15 mouse cellular contexts compared by ENCODE assay signal in the genomic region with DNA sequence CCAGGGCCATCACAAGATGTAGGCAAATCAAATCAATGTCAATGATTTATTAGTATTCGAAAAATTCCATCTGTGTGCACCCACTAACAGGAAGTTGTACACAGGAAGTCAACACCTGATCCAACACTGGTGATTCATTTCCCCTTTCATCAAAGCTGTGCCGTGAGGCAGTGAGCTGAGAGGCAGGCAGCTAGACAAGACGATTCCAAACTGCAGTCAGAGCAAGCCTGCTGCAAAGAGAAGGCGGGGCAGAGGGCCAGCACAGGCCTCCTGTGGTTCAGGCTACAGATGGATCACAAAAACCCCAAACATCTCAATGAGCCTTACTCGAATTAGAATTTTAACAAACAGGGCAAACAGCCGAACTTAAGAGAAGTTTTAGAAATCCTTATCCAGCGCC.
A peak's percentile ranks its signal among the peaks of the same experiment; 100 is the strongest.
DNase-seq lines count a peak whose midpoint lies in the region; ATAC-seq lines count a peak whose summit lies in the region.
"Had no signal": no experiment of that assay in that cellular context is flagged by ENCODE, and none has a peak within 500 bp of the region (broad histone marks: within the 10 kb centered on the region; RNA-seq: fewer than 3 reads in every experiment).

No protein-coding gene starts in this region.

- H3K27ac ChIP-seq in hindbrain, embryonic 14.5 days: peak overlapping the region; percentile 32; the same call in 1 of the 2 replicates
- H3K27ac ChIP-seq: neural tube, embryonic 12.5 days had no signal

- peak; percentile 14 for DNase-seq in heart, postnatal 4 days
- DNase-seq in heart, postnatal 25 days (ENCODE audit: low spot score): no peak
- DNase-seq in A20 (ENCODE audit: low read depth, low spot score): peak; percentile 42
- DNase-seq in Muller cell, postnatal 12 days (ENCODE audit: inconsistent ontology term): peak; percentile 14
- no peak for DNase-seq in hindbrain, embryonic 14.5 days (ENCODE audit: low spot score)
- DNase-seq in right cerebral cortex, postnatal 36 days (ENCODE audit: low spot score in 2 of 2): no peak
- DNase-seq in spleen, adult 18-20 months: no peak
- DNase-seq in left cerebral cortex, postnatal 25 days (ENCODE audit: low spot score in 2 of 2): no peak
- DNase-seq: kidney, adult 8-10 months; right cerebral cortex, postnatal 25 days had no signal

- no peak overlapping the region for H3K4me2 ChIP-seq in hindbrain, embryonic 14.5 days (replicated peaks)
- H3K4me2 ChIP-seq: heart, embryonic 11.5 days; neural tube, embryonic 12.5 days had no signal

- WGBS in hindbrain, embryonic 14.5 days: 33% methylated on average over 7 of the region's 7 CpGs

- no peaks in the 10 kb centered on the region for H3K4me1 ChIP-seq in hindbrain, embryonic 14.5 days (replicated peaks; ENCODE audit: control insufficient read depth, insufficient read depth, low read length)

- no peaks in the 10 kb centered on the region for H3K36me3 ChIP-seq in hindbrain, embryonic 14.5 days (replicated peaks; ENCODE audit: control insufficient read depth, insufficient read depth)
- H3K36me3 ChIP-seq: neural tube, embryonic 12.5 days had no signal

- no peak overlapping the region for H3K4me3 ChIP-seq in hindbrain, embryonic 14.5 days (replicated peaks; ENCODE audit: low read length)
- H3K4me3 ChIP-seq: erythroblast, embryonic 14.5 days; neural tube, embryonic 12.5 days had no signal

- no peaks in the 10 kb centered on the region for H3K9me3 ChIP-seq in hindbrain, embryonic 14.5 days (ENCODE audit: control insufficient read depth, low read length)
- H3K9me3 ChIP-seq: neural tube, embryonic 12.5 days had no signal

- no peaks in the 10 kb centered on the region for H3K27me3 ChIP-seq in hindbrain, embryonic 14.5 days (ENCODE audit: control insufficient read depth, insufficient read depth, low read length)
- H3K27me3 ChIP-seq: neural tube, embryonic 12.5 days; Patski had no signal

- 0 out of 2 replicates have a peak, but pooled peaks have one; percentile 51 for ATAC-seq in hindbrain, embryonic 14.5 days (ENCODE audit: low FRiP score)
- ATAC-seq: lung, postnatal 0 days; Patski had no signal

- no peak overlapping the region for H3K9ac ChIP-seq in hindbrain, embryonic 14.5 days
- H3K9ac ChIP-seq: neural tube, embryonic 12.5 days had no signal

- intact Hi-C loops in heart, postnatal 25 days (cut with DNase I): no loop called here
- intact Hi-C loops in left cerebral cortex, postnatal 25 days (cut with DNase I): no loop called here

Comparison
In these comparisons a context has a peak if more than half of its experiments do, and no peak if none do; other contexts are left out.
1. DNase-seq: peak in heart, postnatal 4 days (single experiment), A20 (single experiment) and Muller cell, postnatal 12 days (single experiment); none in heart, postnatal 25 days (single experiment), hindbrain, embryonic 14.5 days (single experiment), right cerebral cortex, postnatal 36 days (0 of 2), spleen, adult 18-20 months (0 of 2) and left cerebral cortex, postnatal 25 days (0 of 2).